Mouse (Mus musculus): ENCODE data around the gene Wdfy4. TPM values are rescaled to one million over a fixed set of nuclear protein-coding genes. Genes with fewer than 3 reads are reported as not detected.
A peak's percentile ranks its signal among the peaks of the same experiment; 100 is the strongest.

The Wdfy4 gene
- 0.15 and 0.17 TPM in 2 replicates for polyA plus RNA-seq (2016; fragmentation: Nextera tagmentation; extraction: Ambion mirVana)

GRCm38 (mm10) chr14:33185068-33185800 is at the start of gene Wdfy4:
TSS of gene Wdfy4 (minus strand) at chr14:33185508.
- ATAC-seq (ENCODE audit: insufficient number of reproducible peaks, insufficient read depth, low FRiP score, low TSS enrichment, low read depth) = no peak
- no peak within 1 kb of the TSS for H3K27ac ChIP-seq
- H3K9ac ChIP-seq (replicated peaks) = no peak within 1 kb of the TSS
- H3K27me3 ChIP-seq = no peaks in the 10 kb centered on the region
- H3K9me3 ChIP-seq = no peaks in the 10 kb centered on the region
- no peaks in the 10 kb centered on the region for H3K4me1 ChIP-seq (replicated peaks)
- 88% methylated on average over 11 of the region's 11 CpGs for WGBS
- H3K36me3 ChIP-seq = no peaks in the 10 kb centered on the region
- H3K4me2 ChIP-seq = no peak within 1 kb of the TSS
- H3K4me3 ChIP-seq (replicated peaks) = no peak within 1 kb of the TSS

GRCm38 (mm10) chr14:33232048-33232447 is 46.7 kb upstream of the Wdfy4 start:
- Histone ChIP-seq H3K27ac (no peak overlapping the region), H3K4me2 (no peak overlapping the region), H3K4me3 (replicated peaks) (no peak overlapping the region), H3K4me1 (replicated peaks) (peaks cover 11% of the 10 kb centered on the region), H3K9ac (replicated peaks) (no peak overlapping the region), H3K36me3 (no peaks in the 10 kb centered on the region), H3K9me3 (no peaks in the 10 kb centered on the region), H3K27me3 (no peaks in the 10 kb centered on the region)
- 79% methylated on average over 5 of the region's 5 CpGs for WGBS
- no peak for ATAC-seq (ENCODE audit: insufficient number of reproducible peaks, insufficient read depth, low FRiP score, low TSS enrichment, low read depth)

- Histone ChIP-seq H3K4me2 (no peak overlapping the region), H3K27me3 (no peaks in the 10 kb centered on the region), H3K27ac (no peak overlapping the region), H3K4me1 (replicated peaks) (peaks cover 8% of the 10 kb centered on the region; the same call in 1 of the 2 replicates), H3K9ac (replicated peaks) (no peak overlapping the region), H3K4me3 (replicated peaks) (no peak overlapping the region), H3K36me3 (no peaks in the 10 kb centered on the region), H3K9me3 (no peaks in the 10 kb centered on the region)
- 87% methylated on average over 3 of the region's 3 CpGs for WGBS
- ATAC-seq (ENCODE audit: insufficient number of reproducible peaks, insufficient read depth, low FRiP score, low TSS enrichment, low read depth) = no peak
Observed at GRCm38 (mm10) chr14:33231311-33231710, 46.0 kb upstream of the Wdfy4 start.

- Histone ChIP-seq H3K27me3 (no peaks in the 10 kb centered on the region), H3K4me2 (no peak overlapping the region), H3K27ac (no peak overlapping the region), H3K9ac (replicated peaks) (no peak overlapping the region), H3K36me3 (no peaks in the 10 kb centered on the region), H3K9me3 (no peaks in the 10 kb centered on the region), H3K4me1 (replicated peaks) (peaks cover 3% of the 10 kb centered on the region; the same call in 1 of the 2 replicates), H3K4me3 (replicated peaks) (no peak overlapping the region)
- WGBS = 75% methylated on average over 4 of the region's 4 CpGs
- no peak for ATAC-seq (ENCODE audit: insufficient number of reproducible peaks, insufficient read depth, low FRiP score, low TSS enrichment, low read depth)
Observed at GRCm38 (mm10) chr14:33230672-33231071, 45.4 kb upstream of the Wdfy4 start.

- Histone ChIP-seq H3K4me3 (replicated peaks) (no peak overlapping the region), H3K4me1 (replicated peaks) (no peaks in the 10 kb centered on the region), H3K9ac (replicated peaks) (no peak overlapping the region), H3K27me3 (no peaks in the 10 kb centered on the region), H3K4me2 (no peak overlapping the region), H3K27ac (no peak overlapping the region), H3K36me3 (no peaks in the 10 kb centered on the region), H3K9me3 (no peaks in the 10 kb centered on the region)
- 82% methylated on average over 4 of the region's 4 CpGs for WGBS
- no peak for ATAC-seq (ENCODE audit: insufficient number of reproducible peaks, insufficient read depth, low FRiP score, low TSS enrichment, low read depth)
Observed at GRCm38 (mm10) chr14:33225235-33225634, 39.9 kb upstream of the Wdfy4 start.

GRCm38 (mm10) chr14:33216343-33217208 is 31.3 kb upstream of the Wdfy4 start:
- peaks cover 34% of the 10 kb centered on the region for H3K27me3 ChIP-seq
- ATAC-seq (ENCODE audit: insufficient number of reproducible peaks, insufficient read depth, low FRiP score, low TSS enrichment, low read depth) = no peak
- WGBS = 86% methylated on average over 19 of the region's 19 CpGs
- H3K4me1 ChIP-seq (replicated peaks) = peaks cover 13% of the 10 kb centered on the region
- no peaks in the 10 kb centered on the region for H3K36me3 ChIP-seq
- no peak overlapping the region for H3K27ac ChIP-seq
- H3K4me3 ChIP-seq (replicated peaks) = no peak overlapping the region
- H3K9me3 ChIP-seq = no peaks in the 10 kb centered on the region
- no peak overlapping the region for H3K4me2 ChIP-seq
- no peak overlapping the region for H3K9ac ChIP-seq (replicated peaks)

GRCm38 (mm10) chr14:33215163-33215562 is 29.9 kb upstream of the Wdfy4 start:
- Histone ChIP-seq H3K4me3 (replicated peaks) (no peak overlapping the region), H3K9ac (replicated peaks) (no peak overlapping the region), H3K36me3 (no peaks in the 10 kb centered on the region), H3K27ac (no peak overlapping the region), H3K9me3 (no peaks in the 10 kb centered on the region), H3K27me3 (peaks cover 34% of the 10 kb centered on the region), H3K4me1 (replicated peaks) (peaks cover 13% of the 10 kb centered on the region), H3K4me2 (no peak overlapping the region)
- ATAC-seq (ENCODE audit: insufficient number of reproducible peaks, insufficient read depth, low FRiP score, low TSS enrichment, low read depth) = no peak
- 57% methylated on average over 1 of the region's 1 CpGs for WGBS

GRCm38 (mm10) chr14:33214767-33215128 is 29.4 kb upstream of the Wdfy4 start:
- Histone ChIP-seq H3K9me3 (no peaks in the 10 kb centered on the region), H3K27me3 (peaks cover 34% of the 10 kb centered on the region), H3K36me3 (no peaks in the 10 kb centered on the region), H3K4me1 (replicated peaks) (peaks cover 13% of the 10 kb centered on the region), H3K4me3 (replicated peaks) (no peak overlapping the region), H3K4me2 (no peak overlapping the region), H3K9ac (replicated peaks) (no peak overlapping the region), H3K27ac (no peak overlapping the region)
- no peak for ATAC-seq (ENCODE audit: insufficient number of reproducible peaks, insufficient read depth, low FRiP score, low TSS enrichment, low read depth)
- WGBS = 11% methylated on average over 4 of the region's 4 CpGs

GRCm38 (mm10) chr14:33213823-33214766 is 28.8 kb upstream of the Wdfy4 start, which contains the start of gene Arhgap22:
TSS of gene Arhgap22 (plus strand) at chr14:33214026.
- Histone ChIP-seq H3K4me2 (peak within 1 kb of the TSS; percentile 46), H3K9ac (replicated peaks) (peak within 1 kb of the TSS; percentile 42), H3K27ac (no peak within 1 kb of the TSS), H3K4me3 (replicated peaks) (no peak within 1 kb of the TSS), H3K4me1 (replicated peaks) (peaks cover 6% of the 10 kb centered on the region), H3K9me3 (no peaks in the 10 kb centered on the region), H3K36me3 (no peaks in the 10 kb centered on the region), H3K27me3 (peaks cover 34% of the 10 kb centered on the region)
- WGBS = 16% methylated on average over 28 of the region's 28 CpGs
- ATAC-seq (ENCODE audit: insufficient number of reproducible peaks, insufficient read depth, low FRiP score, low TSS enrichment, low read depth) = peak; percentile 65

- Histone ChIP-seq H3K4me3 (replicated peaks) (no peak overlapping the region), H3K27ac (no peak overlapping the region), H3K27me3 (peaks cover 40% of the 10 kb centered on the region), H3K4me2 (no peak overlapping the region), H3K36me3 (no peaks in the 10 kb centered on the region), H3K4me1 (replicated peaks) (peaks cover 6% of the 10 kb centered on the region), H3K9ac (replicated peaks) (no peak overlapping the region), H3K9me3 (no peaks in the 10 kb centered on the region)
- WGBS = 88% methylated on average over 12 of the region's 12 CpGs
- ATAC-seq (ENCODE audit: insufficient number of reproducible peaks, insufficient read depth, low FRiP score, low TSS enrichment, low read depth) = no peak
Observed at GRCm38 (mm10) chr14:33212958-33213309, 27.6 kb upstream of the Wdfy4 start.

Measured in limb, embryonic 12.5 days (tissue).